Mouse (Mus musculus): ENCODE data around the gene Gm11541. TPM values are rescaled to one million over a fixed set of nuclear protein-coding genes. Genes with fewer than 3 reads are reported as not detected.

Gene Gm11541
- polyA plus RNA-seq, 1 experiment from 2014 or later, result not detected

- 88% methylated on average over 7 of the region's 7 CpGs for WGBS
- Histone ChIP-seq H3K4me1 (replicated peaks) (peaks cover 19% of the 10 kb centered on the region), H3K4me3 (no peak overlapping the region), H3K9ac (0 out of 2 replicates have a peak overlapping the region, but pooled peaks have one; percentile 21), H3K4me2 (no peak overlapping the region), H3K9me3 (replicated peaks) (peaks cover 5% of the 10 kb centered on the region), H3K36me3 (no peaks in the 10 kb centered on the region), H3K27ac (ENCODE audit: poor library complexity, severe bottlenecking) (no peak overlapping the region), H3K27me3 (replicated peaks) (peaks cover 14% of the 10 kb centered on the region)
- ATAC-seq (ENCODE audit: insufficient number of reproducible peaks, low FRiP score), result no peak
Measured at GRCm38 (mm10) chr11:94718113-94718909, 14.0 kb upstream of the Gm11541 start.

- WGBS, result 32% methylated on average over 11 of the region's 11 CpGs
- Histone ChIP-seq H3K36me3 (no peaks in the 10 kb centered on the region), H3K27ac (ENCODE audit: poor library complexity, severe bottlenecking) (peak overlapping the region; percentile 14; the same call in 1 of the 2 replicates), H3K9ac (no peak overlapping the region), H3K27me3 (replicated peaks) (peaks cover 23% of the 10 kb centered on the region), H3K4me2 (peak overlapping the region; percentile 38), H3K9me3 (replicated peaks) (peaks cover 5% of the 10 kb centered on the region), H3K4me3 (no peak overlapping the region), H3K4me1 (replicated peaks) (peaks cover 19% of the 10 kb centered on the region)
- ATAC-seq (ENCODE audit: insufficient number of reproducible peaks, low FRiP score), result no peak
Measured at GRCm38 (mm10) chr11:94717239-94717638, 12.9 kb upstream of the Gm11541 start.

- peak overlapping the region; percentile 38 for H3K4me2 ChIP-seq
- peaks cover 23% of the 10 kb centered on the region for H3K27me3 ChIP-seq (replicated peaks)
- ATAC-seq (ENCODE audit: insufficient number of reproducible peaks, low FRiP score), result no peak
- no peak overlapping the region for H3K9ac ChIP-seq
- peaks cover 5% of the 10 kb centered on the region for H3K9me3 ChIP-seq (replicated peaks)
- peaks cover 19% of the 10 kb centered on the region for H3K4me1 ChIP-seq (replicated peaks)
- H3K27ac ChIP-seq (ENCODE audit: poor library complexity, severe bottlenecking), result no peak overlapping the region
- H3K36me3 ChIP-seq, result no peaks in the 10 kb centered on the region
- WGBS, result 6% methylated on average over 9 of the region's 9 CpGs
- H3K4me3 ChIP-seq, result no peak overlapping the region
Measured at GRCm38 (mm10) chr11:94716754-94717153, 12.5 kb upstream of the Gm11541 start.

GRCm38 (mm10) chr11:94715622-94716021 is 11.3 kb upstream of the Gm11541 start:
- peaks cover 23% of the 10 kb centered on the region for H3K27me3 ChIP-seq (replicated peaks)
- H3K4me2 ChIP-seq, result no peak overlapping the region
- no peak overlapping the region for H3K9ac ChIP-seq
- no peaks in the 10 kb centered on the region for H3K36me3 ChIP-seq
- no peak overlapping the region for H3K4me3 ChIP-seq
- H3K9me3 ChIP-seq (replicated peaks), result peaks cover 5% of the 10 kb centered on the region
- peaks cover 19% of the 10 kb centered on the region for H3K4me1 ChIP-seq (replicated peaks)
- ATAC-seq (ENCODE audit: insufficient number of reproducible peaks, low FRiP score), result no peak
- WGBS, result 79% methylated on average over 5 of the region's 5 CpGs
- H3K27ac ChIP-seq (ENCODE audit: poor library complexity, severe bottlenecking), result no peak overlapping the region

- H3K4me1 ChIP-seq (replicated peaks), result peaks cover 13% of the 10 kb centered on the region
- no peak for ATAC-seq (ENCODE audit: insufficient number of reproducible peaks, low FRiP score)
- WGBS, result 18% methylated on average over 11 of the region's 11 CpGs
- H3K9me3 ChIP-seq (replicated peaks), result peaks cover 5% of the 10 kb centered on the region
- H3K4me3 ChIP-seq, result no peak overlapping the region
- no peaks in the 10 kb centered on the region for H3K36me3 ChIP-seq
- no peak overlapping the region for H3K4me2 ChIP-seq
- peaks cover 23% of the 10 kb centered on the region for H3K27me3 ChIP-seq (replicated peaks)
- H3K27ac ChIP-seq (ENCODE audit: poor library complexity, severe bottlenecking), result no peak overlapping the region
- no peak overlapping the region for H3K9ac ChIP-seq
Measured at GRCm38 (mm10) chr11:94713246-94713860, 9.1 kb upstream of the Gm11541 start.

GRCm38 (mm10) chr11:94704020-94704419 is 279 bp downstream of the Gm11541 start:
- Histone ChIP-seq H3K9me3 (replicated peaks) (no peaks in the 10 kb centered on the region), H3K27ac (ENCODE audit: poor library complexity, severe bottlenecking) (no peak overlapping the region), H3K36me3 (no peaks in the 10 kb centered on the region), H3K27me3 (replicated peaks) (no peaks in the 10 kb centered on the region; the same call in 1 of the 2 replicates), H3K4me2 (no peak overlapping the region), H3K4me3 (no peak overlapping the region), H3K4me1 (replicated peaks) (no peaks in the 10 kb centered on the region), H3K9ac (no peak overlapping the region)
- 35% methylated on average over 7 of the region's 7 CpGs for WGBS
- ATAC-seq (ENCODE audit: insufficient number of reproducible peaks, low FRiP score), result no peak

- H3K27ac ChIP-seq (ENCODE audit: poor library complexity, severe bottlenecking), result no peak overlapping the region
- no peaks in the 10 kb centered on the region for H3K36me3 ChIP-seq
- no peaks in the 10 kb centered on the region; the same call in 1 of the 2 replicates for H3K27me3 ChIP-seq (replicated peaks)
- WGBS, result 66% methylated on average over 3 of the region's 3 CpGs
- ATAC-seq (ENCODE audit: insufficient number of reproducible peaks, low FRiP score), result no peak
- peaks cover 9% of the 10 kb centered on the region for H3K4me1 ChIP-seq (replicated peaks)
- no peak overlapping the region for H3K4me2 ChIP-seq
- no peaks in the 10 kb centered on the region for H3K9me3 ChIP-seq (replicated peaks)
- no peak overlapping the region for H3K4me3 ChIP-seq
- no peak overlapping the region for H3K9ac ChIP-seq
Measured at GRCm38 (mm10) chr11:94702216-94702610, 2.1 kb downstream of the Gm11541 start.

GRCm38 (mm10) chr11:94701401-94702215 is 2.7 kb downstream of the Gm11541 start:
- WGBS, result 62% methylated on average over 27 of the region's 27 CpGs
- no peak overlapping the region for H3K4me2 ChIP-seq
- ATAC-seq (ENCODE audit: insufficient number of reproducible peaks, low FRiP score), result no peak
- no peaks in the 10 kb centered on the region for H3K9me3 ChIP-seq (replicated peaks)
- peaks cover 9% of the 10 kb centered on the region for H3K4me1 ChIP-seq (replicated peaks)
- H3K27ac ChIP-seq (ENCODE audit: poor library complexity, severe bottlenecking), result no peak overlapping the region
- no peak overlapping the region for H3K4me3 ChIP-seq
- H3K36me3 ChIP-seq, result no peaks in the 10 kb centered on the region
- no peak overlapping the region for H3K9ac ChIP-seq
- H3K27me3 ChIP-seq (replicated peaks), result no peaks in the 10 kb centered on the region; the same call in 1 of the 2 replicates

- Histone ChIP-seq H3K27ac (ENCODE audit: poor library complexity, severe bottlenecking) (no peak overlapping the region), H3K27me3 (replicated peaks) (no peaks in the 10 kb centered on the region; the same call in 1 of the 2 replicates), H3K4me2 (no peak overlapping the region), H3K36me3 (no peaks in the 10 kb centered on the region), H3K4me1 (replicated peaks) (peaks cover 9% of the 10 kb centered on the region), H3K9ac (no peak overlapping the region), H3K9me3 (replicated peaks) (no peaks in the 10 kb centered on the region), H3K4me3 (no peak overlapping the region)
- WGBS, result 92% methylated on average over 3 of the region's 3 CpGs
- ATAC-seq (ENCODE audit: insufficient number of reproducible peaks, low FRiP score), result no peak
Measured at GRCm38 (mm10) chr11:94699399-94699798, 4.9 kb downstream of the Gm11541 start.

GRCm38 (mm10) chr11:94697703-94698464 is 6.4 kb downstream of the Gm11541 start:
- no peak for ATAC-seq (ENCODE audit: insufficient number of reproducible peaks, low FRiP score)
- no peak overlapping the region for H3K27ac ChIP-seq (ENCODE audit: poor library complexity, severe bottlenecking)
- H3K4me2 ChIP-seq, result no peak overlapping the region
- no peak overlapping the region for H3K4me3 ChIP-seq
- no peaks in the 10 kb centered on the region for H3K36me3 ChIP-seq
- H3K9me3 ChIP-seq (replicated peaks), result no peaks in the 10 kb centered on the region
- H3K4me1 ChIP-seq (replicated peaks), result peaks cover 9% of the 10 kb centered on the region
- no peak overlapping the region for H3K9ac ChIP-seq
- WGBS, result 43% methylated on average over 13 of the region's 13 CpGs
- H3K27me3 ChIP-seq (replicated peaks), result no peaks in the 10 kb centered on the region; the same call in 1 of the 2 replicates
